Mouse (Mus musculus) heart, postnatal 25 days (tissue): ENCODE results near the gene Ube2m. TPM values are rescaled to one million over a fixed set of nuclear protein-coding genes. Genes with fewer than 3 reads are reported as not detected.

Source experiments
- DNase-seq: peaks from one replicate; pipeline ENCODE4 v3.0.0; 2022; ENCODE audit warnings: low spot score
- intact Hi-C: fragments of 180-260 bp; cut with DNase I; formaldehyde crosslinking; loops from one replicate; pipeline ENCODE4 v1.15.1; 2025
- total RNA-seq, 2 experiments: library from RNA; stranded (reverse); gene quantifications; 2 replicates each; pipeline ENCODE4 v1.2.3; 2021

Ube2m gene
- total RNA-seq, 2 experiments from 2014 or later = 190 to 199 TPM

DNA sequence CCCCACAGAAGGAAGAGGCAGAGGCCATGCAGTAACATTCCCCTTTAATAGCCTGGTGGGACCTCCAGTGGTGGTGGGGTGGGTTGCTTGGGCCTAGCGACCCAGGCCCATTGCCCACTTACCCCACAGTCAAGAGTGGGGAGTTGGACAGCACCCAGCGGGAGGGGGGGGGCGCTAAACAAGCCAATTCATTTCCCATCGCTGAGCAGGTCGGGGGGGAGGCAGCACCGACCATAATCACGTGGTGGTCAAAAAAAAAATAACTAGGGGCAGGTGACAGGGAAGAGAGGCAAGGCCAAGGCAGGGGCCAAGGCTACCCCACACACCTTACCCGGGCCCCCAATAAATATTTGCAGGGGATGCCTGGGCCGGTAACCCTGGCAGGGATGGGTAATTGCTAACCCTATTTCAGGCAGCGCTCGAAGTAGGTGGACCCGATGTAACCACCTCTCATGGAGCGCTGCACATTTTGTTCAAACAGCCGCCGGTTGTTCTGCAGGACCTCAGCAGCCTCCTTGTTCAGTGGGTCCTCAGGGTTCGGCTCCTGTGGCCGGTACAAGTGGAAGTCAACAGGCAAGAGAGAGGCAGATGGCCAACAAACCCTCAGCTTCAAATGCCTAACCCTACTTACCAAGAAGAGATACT, 2.7 kb downstream of the Ube2m start:
- intact Hi-C loops = loop anchor here (2.0 to 10.0 kb wide), 2 partner anchors 19 to 561 kb away; partner anchors contain the start of genes Mzf1 and Zfp606
- no peak for DNase-seq

DNA sequence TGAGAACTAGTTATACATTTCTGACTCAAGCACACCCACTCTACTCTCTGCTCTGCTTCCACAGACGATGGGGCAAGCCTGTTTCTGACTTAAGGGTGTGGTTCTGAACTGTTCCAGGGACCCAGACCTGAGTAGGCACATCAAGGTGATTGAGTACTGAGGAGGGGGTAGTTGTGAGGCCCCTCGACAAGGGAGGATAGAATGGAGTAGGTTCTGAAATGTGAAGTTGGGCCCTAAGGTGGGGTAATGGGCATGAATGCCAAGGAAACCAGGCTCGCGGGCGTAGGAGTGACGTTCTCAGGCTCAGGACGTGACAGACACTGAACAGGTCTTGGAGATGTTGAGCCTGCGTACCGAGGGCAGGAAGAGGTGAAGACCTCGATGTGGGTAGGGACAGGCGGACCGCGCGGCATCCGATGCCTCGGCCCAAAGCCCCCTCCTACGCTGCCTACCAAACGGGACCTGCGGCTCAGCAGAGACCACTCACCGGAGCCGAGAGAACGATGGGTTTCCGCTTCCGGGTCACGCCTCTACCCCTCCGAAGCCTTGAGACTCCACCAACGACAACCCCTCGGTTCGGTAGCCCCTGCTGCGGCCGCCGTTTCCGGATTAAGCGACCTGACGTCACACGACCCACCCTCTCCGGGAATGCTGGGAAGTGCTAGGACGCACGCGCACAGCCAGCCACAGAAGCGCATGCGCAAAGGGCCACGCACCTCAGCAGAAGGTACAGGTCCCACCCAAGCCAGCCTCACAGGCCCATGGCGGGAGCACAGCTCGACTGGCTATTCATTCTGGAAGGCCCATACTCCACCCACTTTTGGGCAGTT, 3.7 kb downstream of the Ube2m start, which contains the start of gene Chmp2a:
Gene Chmp2a (minus strand): TSS at position 660 of the 830 bp plus-strand sequence.
- intact Hi-C loops = loop anchor here (2.0 to 10.0 kb wide), 2 partner anchors 20 to 560 kb away; partner anchors contain the start of genes Mzf1 and Zfp606
- peak; percentile 95 for DNase-seq

DNA sequence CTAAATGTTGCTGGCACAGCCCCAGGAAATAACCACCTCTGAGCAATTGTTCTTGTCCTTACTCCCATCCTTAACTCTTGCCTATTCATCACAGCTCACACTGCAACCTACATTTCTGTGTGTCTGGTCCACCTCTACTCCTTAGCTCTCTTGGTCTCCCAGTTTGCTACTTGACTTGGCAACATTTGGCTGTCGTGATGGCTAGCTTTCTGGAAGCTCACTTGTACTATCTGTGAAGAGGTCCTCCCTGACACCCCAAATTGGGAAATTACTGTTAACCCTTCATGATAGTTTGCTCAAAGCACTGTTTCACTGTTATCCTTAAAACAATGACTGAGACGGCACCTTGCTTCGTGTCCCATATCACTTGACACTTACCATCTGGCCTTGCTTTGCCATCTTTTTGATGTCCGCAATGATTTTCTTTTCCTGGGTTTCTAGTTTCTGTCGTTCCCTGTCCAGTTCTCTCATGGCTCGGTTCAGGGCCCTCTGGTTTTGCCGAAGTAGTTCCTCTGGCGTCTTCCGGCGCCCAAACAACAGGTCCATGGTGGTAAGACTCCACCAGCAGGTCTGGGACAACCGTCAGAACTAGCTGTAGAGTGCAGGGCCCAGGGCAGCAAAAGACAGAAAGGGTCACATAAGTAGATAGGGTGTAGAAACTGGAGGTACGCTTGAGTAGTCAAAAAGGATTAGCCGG, 4.5 kb downstream of the Ube2m start:
- intact Hi-C loops = loop anchor here (2.0 to 10.0 kb wide), 2 partner anchors 21 to 559 kb away; partner anchors contain the start of genes Mzf1 and Zfp606
- DNase-seq = no peak

GRCm38 (mm10) chr7:13032541-13032940, 5.5 kb downstream of the Ube2m start:
- intact Hi-C loops = loop anchor here (10.0 kb wide), 1 partner anchor 558 kb away; the partner anchor contains the start of gene Zfp606
- no peak for DNase-seq

DNA sequence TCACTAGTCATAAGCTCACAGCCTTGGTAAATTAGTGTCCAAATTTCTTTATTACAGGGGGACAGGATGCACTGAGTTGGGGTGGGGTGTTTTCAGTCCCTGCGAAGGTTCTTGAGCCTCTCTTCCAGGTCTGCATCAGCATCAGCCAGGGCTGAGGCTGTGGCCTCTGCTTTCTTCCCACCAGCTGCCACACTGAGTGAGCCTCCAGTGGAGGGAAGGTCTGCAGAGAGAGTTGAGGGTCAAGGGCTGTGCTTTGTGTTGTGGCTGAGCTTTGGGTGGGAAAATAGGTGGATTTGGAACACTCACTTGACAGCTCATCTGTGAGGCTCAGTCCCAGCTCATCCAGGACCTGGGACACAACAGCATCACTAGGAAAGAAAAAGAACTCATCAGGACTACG, 6.1 kb downstream of the Ube2m start:
- DNase-seq = no peak

DNA sequence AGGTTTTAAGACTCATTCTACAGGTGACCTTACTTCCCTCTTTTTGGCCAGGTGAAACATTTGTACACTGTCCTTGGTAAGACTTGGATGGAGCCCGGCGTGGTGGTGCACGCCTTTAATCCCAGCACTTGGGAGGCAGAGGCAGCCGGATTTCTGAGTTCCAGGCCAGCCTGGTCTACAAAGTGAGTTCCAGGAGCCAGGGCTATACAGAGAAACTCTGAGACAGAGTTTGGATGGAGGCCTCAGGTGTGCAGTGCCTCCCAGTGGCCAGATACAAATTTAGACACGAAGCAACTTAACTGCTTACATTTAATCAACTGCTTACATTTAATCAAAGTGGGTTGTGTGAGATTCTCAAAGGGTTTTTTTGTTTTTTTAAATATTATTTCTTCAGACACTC, 7.0 kb downstream of the Ube2m start:
- intact Hi-C loops = loop anchor here (10.0 kb wide), 1 partner anchor 556 kb away; the partner anchor contains the start of gene Zfp606
- no peak for DNase-seq

More for the DNA sequence above, 6.1 kb downstream of the Ube2m start:
- intact Hi-C loops = loop anchor here (10.0 kb wide), 1 partner anchor 557 kb away; the partner anchor contains the start of gene Zfp606

- intact Hi-C loops = no loop called here
Observed at GRCm38 (mm10) chr7:13028986-13029385, 9.1 kb downstream of the Ube2m start.

DNA sequence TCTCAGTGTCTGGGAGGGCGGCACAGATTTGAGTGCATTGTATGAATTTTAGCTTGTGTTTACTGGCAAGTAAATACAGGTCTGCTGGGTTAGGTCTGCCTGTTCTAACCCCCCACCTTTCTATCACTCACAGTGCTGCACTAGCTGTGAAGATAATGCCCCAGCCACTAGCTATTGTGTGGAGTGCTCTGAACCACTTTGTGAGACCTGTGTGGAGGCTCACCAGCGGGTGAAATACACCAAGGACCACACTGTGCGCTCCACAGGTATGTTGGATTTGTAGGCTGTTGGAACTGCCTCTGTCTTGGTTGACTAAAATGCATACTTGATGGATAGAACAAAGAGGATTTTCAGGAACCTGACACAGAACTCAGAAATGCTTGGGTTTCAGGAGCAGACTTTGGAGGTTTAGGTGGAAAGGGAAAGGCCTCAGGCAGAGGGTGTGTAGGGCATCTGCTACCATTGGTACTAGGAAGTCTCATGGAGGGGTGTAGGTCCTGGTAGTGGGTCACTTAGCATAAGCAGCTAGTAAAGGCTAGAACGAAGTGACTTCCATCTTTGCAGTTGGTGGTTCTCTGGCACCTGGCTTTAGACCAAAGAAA, 12.5 kb downstream of the Ube2m start:
- DNase-seq = no peak
- intact Hi-C loops = no loop called here

More at GRCm38 (mm10) chr7:13028986-13029385, 9.1 kb downstream of the Ube2m start:
- DNase-seq = no peak

DNA sequence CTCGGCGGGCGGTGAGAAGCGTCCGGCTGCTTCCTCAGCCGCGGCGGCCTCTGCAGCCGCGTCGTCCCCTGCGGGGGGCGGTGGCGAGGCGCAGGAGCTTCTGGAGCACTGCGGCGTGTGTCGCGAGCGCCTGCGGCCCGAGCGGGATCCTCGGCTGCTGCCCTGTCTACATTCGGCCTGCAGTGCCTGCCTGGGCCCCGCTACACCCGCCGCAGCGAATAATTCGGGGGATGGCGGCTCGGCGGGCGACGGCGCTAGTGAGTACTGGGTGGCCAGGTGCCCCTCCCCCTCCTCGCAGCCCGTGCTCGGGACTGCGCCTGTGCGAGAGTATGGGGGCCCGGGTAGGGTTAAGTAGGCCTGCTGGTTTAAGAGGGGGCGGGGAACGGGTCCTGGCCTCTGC, 13.3 kb downstream of the Ube2m start:
- intact Hi-C loops = no loop called here
- DNase-seq = peak; percentile 35

DNA sequence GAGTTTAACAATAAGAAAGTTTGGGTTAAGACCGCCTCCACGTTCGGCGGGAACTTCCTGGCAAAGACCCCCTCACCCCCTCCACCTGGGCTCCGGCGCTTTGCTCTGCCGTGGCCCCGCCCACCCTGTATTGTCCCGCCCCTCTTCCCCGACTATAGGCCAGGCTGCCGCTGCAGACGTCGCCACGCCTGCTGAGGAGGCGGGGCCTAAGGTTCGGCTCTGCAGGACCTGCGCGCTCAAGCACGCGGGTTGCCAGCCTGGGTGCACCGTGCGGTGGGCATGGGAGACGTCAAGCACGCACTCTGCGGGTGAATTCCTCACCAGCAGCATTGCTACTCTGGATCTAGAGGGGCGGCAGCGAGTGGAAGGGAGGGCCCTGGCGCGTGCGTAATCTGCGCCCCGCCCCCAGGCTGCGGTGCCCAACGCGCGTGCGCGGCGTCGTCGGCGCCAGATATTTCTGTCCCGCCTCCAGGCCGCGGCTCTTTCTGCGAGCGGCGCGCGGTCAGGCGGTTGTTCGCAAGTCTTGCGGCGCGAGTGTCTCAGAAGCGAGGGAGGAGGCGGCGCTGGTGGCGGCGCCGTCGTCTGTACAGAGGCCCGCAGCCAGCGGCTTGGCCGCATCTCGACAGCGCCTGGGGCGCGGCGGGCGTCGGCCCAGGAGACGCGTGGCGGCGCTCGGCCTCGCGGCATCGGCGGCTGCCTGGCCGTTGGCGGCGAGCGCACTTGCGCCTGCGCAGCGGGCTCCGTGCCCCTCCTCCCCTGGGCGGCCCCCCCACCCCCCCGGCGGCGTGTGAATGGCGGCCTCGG, 13.9 kb downstream of the Ube2m start:
- intact Hi-C loops = no loop called here
- peak; percentile 84 for DNase-seq

DNA sequence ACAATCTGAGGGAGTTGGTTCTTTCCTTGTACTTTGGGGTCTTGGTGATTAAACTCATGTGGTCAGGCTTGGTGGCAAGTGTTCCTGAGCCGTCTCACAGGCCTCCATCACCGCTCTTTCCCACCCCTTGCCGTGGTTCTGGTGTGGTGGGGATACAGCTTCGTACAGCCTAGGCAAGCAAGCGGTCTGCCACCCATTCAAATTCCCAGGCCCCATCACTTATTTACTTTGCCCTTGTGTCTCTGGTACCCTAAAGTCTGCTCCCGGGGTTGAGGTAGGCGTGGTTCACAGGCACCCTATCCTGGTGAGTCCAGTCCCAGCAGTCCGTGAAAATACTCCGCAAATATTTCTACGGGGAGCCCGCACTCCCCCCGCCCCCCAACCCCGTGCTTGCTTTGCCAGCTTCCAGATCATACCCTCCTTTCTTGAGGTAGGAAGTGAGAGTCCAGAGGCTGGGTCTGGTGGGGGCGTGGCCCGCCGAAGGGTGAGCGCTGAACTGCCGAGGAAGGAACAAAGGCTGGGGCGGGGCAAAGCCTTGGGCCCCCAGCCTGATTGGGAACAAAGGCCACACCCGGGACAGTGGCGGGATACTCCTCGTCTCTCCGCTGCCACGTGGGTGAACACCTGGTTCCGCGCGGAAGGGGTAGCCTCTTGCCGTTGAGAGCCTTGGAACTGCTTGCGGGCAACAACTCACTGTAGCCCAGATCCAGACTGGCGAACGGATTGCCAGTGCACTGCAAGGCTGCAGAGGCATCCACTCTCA, 15.1 kb downstream of the Ube2m start:
- peak; percentile 54 for DNase-seq
- intact Hi-C loops = no loop called here

DNA sequence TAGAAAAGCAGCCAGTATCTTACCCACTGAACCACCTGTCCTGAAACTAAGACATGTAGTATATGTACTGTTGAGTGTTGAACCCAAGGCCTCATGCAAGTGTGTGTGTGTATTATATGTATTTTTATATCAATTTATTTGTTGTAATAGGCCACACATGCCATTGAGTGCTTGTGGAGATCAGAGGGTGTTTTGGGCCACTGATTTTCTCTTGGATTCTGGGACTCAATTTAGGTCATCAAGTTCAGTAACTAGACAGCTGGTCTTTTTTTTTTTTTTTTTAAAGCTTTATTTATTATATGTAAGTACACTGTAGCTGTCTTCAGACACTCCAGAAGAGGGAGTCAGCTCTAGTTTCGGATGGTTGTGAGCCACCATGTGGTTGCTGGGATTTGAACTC, 22.9 kb downstream of the Ube2m start:
- intact Hi-C loops = no loop called here
- DNase-seq = no peak

DNA sequence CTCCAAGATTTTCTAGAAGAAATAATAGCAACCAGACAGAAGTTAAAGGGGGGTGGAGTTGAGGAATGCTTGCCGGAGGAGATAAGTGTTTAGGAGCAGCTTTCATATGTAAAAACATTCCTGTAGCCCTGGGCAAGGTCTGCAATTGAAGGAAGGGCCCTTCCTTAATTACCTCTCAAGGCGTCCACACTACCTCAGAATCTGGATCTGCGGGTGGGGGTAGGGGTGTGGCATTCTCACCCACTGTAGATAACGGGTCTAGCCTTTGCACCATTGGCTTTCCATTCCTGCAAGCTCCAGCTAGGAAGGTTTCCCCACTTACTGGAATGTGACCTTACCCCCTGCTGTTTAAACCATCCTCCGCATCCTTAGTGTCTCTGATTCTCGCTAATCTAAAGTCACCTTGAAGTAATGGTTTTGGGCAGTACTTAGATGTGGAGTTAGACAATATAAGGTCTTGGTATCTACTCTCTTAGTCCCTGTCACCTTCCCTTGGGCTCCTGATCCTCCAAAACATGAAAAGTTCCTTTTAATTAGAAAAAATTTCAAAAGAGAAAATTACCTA, 23.7 kb downstream of the Ube2m start:
- no peak for DNase-seq
- intact Hi-C loops = no loop called here

GRCm38 (mm10) chr7:13013671-13014070, 24.4 kb downstream of the Ube2m start:
- intact Hi-C loops = no loop called here
- no peak for DNase-seq

GRCm38 (mm10) chr7:13010005-13010908, 27.8 kb downstream of the Ube2m start, which contains the start of gene Zbtb45:
Gene Zbtb45, minus strand, starts transcription at chr7:13010034.
- intact Hi-C loops = no loop called here
- no peak for DNase-seq

DNA sequence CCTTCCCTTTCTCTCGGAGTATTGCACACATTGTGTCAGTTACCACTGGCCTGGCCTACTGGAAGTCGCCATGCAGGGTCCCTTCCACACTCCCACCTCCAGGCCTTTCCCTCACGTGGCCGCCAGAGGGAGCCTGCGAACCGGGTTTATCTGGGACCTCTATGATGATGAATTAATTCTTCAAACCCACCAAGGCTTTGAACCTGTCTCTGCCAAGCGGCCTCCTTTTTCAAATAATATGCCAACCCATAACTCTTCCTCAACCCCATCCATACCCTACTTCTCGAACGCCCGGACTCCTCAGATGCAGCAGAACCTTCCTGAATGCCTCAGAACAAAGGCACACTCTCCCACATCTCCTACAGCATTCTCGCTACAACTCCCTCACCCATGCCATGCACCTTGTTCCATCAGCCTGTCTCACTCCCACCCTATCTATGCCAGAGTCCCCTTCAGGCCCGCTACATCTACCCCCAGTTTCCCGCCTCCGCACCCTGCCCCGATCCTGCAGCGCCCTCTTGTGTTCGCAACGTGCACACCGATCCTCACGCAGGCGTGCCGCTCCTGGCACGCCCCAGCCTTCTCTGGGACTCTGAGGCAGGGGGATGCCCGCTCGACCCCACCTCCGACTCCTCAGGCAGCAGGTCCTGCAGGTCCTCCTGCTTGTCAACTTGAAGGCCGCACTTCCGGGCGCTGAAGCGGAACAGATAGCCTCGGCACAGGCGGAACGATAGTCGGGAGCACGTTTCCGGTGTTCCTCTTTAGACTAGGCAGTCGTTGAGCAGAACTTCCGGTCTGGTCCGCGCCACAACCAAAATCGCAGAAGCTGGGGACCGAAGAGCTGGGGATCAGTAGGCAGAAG, 28.7 kb downstream of the Ube2m start:
- intact Hi-C loops = loop anchor here (1.0 to 2.0 kb wide), 2 partner anchors 37 to 101 kb away; no protein-coding TSS in a partner anchor
- DNase-seq = peak; percentile 84
